Mouse (Mus musculus) myocyte (in vitro differentiated cells): Measurements from ENCODE around the gene Myrip.
A peak's percentile ranks its signal among the peaks of the same experiment; 100 is the strongest.

Source experiments
- CEBPB ChIP-seq: IDR thresholded peaks from 2 replicates; pipeline ENCODE4 v1.6.1; 2011; ENCODE audit warnings: mild to moderate bottlenecking, moderate library complexity; ENCODE audit not compliant: poor library complexity, insufficient read depth, severe bottlenecking
- E2F4 ChIP-seq: IDR thresholded peaks from one replicate; pipeline ENCODE4 v1.6.1; 2011; ENCODE audit warnings: mild to moderate bottlenecking, control low read depth, moderate library complexity; ENCODE audit not compliant: insufficient read depth
- MYOG ChIP-seq, 3 experiments: IDR thresholded peaks; one replicate each; pipeline ENCODE4 v1.6.1; 2011; ENCODE audit warnings: control low read depth in 2 of 3, low read depth in 2 of 3, mild to moderate bottlenecking in 2 of 3; ENCODE audit not compliant: insufficient read length in 2 of 3, control insufficient read depth in 1 of 3, insufficient read depth in 1 of 3
- POLR2A ChIP-seq: IDR thresholded peaks from one replicate; pipeline ENCODE4 v1.6.1; 2011; ENCODE audit warnings: low read depth, mild to moderate bottlenecking, control low read depth, moderate library complexity; ENCODE audit not compliant: insufficient read length
- POLR2AphosphoS2 ChIP-seq: IDR thresholded peaks from one replicate; pipeline ENCODE4 v1.6.1; 2011; ENCODE audit warnings: low read depth, control low read depth; ENCODE audit not compliant: insufficient read length
- SRF ChIP-seq: IDR thresholded peaks from one replicate; pipeline ENCODE4 v1.6.1; 2011; ENCODE audit warnings: low read depth; ENCODE audit not compliant: control insufficient read depth, insufficient read length
- TCF12 ChIP-seq: IDR thresholded peaks from one replicate; pipeline ENCODE4 v1.6.1; 2011; ENCODE audit warnings: mild to moderate bottlenecking, control low read depth; ENCODE audit not compliant: poor library complexity, insufficient read depth, severe bottlenecking
- USF1 ChIP-seq: IDR thresholded peaks from one replicate; pipeline ENCODE4 v1.6.1; 2011; ENCODE audit warnings: low read depth, mild to moderate bottlenecking, control low read depth, moderate library complexity

DNA sequence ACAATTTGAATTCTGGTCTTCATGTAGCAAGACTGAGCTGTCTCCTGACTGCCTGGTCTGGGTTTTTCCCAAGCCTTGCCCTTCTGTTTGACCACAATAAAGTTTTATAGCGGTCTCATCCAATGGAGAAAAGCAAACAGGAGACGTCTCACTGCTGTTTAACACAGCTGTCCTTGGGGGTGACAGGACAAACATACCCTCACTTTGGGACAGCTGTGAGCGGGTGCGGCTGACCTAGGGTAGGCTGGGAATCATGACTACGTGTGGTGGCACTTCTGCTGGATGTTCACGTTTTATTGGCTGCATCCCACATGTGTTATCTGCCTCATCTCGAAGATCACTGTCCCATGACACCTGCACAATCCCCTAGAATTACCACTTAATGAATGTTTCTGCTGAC, 49.7 kb downstream of the Myrip start:
- TF ChIP-seq POLR2A (no peak), TCF12 (peak; percentile 10), E2F4 (no peak), POLR2AphosphoS2 (no peak), CEBPB (no peak), SRF (no peak), USF1 (no peak), MYOG (IDR thresholded peaks at IDR 0.05; ENCODE audit: control insufficient read depth in 1 of 3, insufficient read depth in 1 of 3, insufficient read length in 2 of 3, low read depth in 2 of 3) (peak; percentile 21 to 39 (median 30))
